Mouse (Mus musculus) lung, postnatal 14 days (tissue): Measurements from ENCODE around the gene Il10rb.

Experiments
- DNase-seq: peaks from one replicate; pipeline ENCODE4 v3.0.0; 2021

Gene Il10rb

GRCm38 (mm10) chr16:91384221-91384620 lies 21.7 kb upstream of the Il10rb start:
- DNase-seq: no peak

- DNase-seq: peak; percentile 63
Measured at GRCm38 (mm10) chr16:91385621-91386020, 20.3 kb upstream of the Il10rb start.

DNA sequence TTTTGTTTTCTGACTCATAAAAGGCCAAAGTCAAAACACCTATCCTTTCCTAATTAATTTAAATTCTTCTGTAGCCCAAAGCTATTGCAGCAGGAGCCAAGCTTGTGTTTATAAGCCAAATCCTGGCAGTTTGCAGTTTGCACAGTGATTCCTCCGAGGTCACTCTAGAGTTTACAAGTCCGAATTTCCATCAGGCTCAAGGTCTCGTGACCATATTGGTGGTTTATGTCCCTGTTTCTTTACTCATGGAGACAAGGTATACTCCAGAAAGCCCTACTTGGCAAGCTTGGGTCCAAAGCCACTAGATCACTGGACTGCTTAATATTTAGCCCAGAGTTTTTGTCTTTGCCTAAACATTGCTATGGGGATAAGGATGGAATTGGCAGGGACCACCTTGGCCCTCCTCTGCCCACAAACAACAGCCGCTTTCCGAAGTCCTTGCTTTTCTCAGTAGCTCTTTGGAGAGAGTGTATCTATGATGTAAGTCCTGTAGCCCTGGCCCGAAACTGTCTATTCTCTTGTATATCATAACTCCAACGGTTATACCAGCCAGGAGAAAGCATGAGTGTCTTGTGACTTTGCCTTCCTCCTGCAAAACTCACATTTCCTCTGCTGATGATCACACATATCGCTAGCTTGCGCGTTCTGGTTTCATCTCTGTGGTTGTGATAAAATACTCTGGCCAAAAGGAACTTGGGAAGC lies 19.4 kb upstream of the Il10rb start:
- DNase-seq: no peak

DNA sequence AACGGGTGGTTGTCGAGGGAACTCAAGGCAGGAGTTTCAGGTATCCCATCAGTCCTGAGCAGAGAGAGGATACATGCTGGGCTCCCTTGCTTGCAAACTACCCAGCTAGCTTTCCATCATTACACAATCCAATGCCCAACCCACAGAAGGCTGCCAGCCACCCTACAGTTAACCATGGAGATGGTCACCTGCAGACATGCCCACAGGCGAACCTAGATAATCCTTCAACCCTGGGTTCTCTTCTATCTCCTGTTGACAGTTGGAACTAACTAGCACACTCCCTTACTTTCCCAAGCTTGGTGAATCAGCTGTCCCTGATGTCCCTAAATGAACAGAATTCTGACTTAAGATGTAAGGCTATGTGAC lies 18.9 kb upstream of the Il10rb start:
- no peak for DNase-seq

DNA sequence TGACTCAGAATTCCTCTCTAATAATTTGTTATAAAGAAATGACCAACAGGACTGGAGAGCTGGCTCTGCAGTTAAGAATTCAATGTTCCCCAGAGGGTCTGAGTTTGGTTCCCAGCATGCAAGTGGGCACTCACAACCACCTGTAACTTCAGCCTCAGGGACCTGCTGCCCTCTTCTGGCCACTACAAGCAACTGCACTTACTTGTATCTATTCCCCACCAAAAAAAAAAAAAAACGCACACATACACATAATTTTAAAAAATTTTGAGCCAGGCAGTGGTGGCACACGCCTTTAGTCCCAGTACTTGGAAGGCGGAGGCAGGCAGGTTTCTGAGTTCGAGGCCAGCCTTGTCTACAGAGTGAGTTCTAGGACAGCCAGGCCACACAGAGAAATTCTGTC lies 15.9 kb upstream of the Il10rb start:
- DNase-seq: no peak

- no peak for DNase-seq
Measured at GRCm38 (mm10) chr16:91391421-91391820, 14.5 kb upstream of the Il10rb start, which contains the start of gene Gm21970. Gene Gm21970, plus strand, starts transcription at chr16:91391721.

GRCm38 (mm10) chr16:91394826-91395410 lies 11.0 kb upstream of the Il10rb start:
- DNase-seq: no peak

- no peak for DNase-seq
Measured at GRCm38 (mm10) chr16:91395633-91396392, 10.2 kb upstream of the Il10rb start.

GRCm38 (mm10) chr16:91396844-91397537 lies 9.0 kb upstream of the Il10rb start:
- DNase-seq: no peak

DNA sequence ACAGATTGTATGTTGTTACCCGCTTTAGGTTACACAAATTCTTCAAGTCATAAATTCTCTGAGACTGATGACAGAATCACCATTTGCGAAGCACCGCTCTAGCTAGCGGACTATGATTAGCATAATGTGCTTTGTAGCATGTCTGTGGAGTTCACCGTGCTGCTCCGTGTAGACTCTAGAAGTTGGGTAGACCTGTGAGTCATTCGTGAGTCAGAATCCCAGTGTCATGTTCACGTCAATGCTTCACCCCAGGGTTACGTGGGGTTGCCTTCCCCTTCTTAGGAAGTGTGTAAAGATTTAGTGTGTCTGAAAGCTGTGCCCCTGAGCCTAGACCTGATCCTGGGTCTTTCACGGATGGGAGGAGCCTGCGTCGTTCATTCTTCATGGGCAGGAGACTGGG lies 7.9 kb upstream of the Il10rb start:
- DNase-seq: no peak

- DNase-seq: no peak
Measured at GRCm38 (mm10) chr16:91398944-91399343, 7.0 kb upstream of the Il10rb start.

DNA sequence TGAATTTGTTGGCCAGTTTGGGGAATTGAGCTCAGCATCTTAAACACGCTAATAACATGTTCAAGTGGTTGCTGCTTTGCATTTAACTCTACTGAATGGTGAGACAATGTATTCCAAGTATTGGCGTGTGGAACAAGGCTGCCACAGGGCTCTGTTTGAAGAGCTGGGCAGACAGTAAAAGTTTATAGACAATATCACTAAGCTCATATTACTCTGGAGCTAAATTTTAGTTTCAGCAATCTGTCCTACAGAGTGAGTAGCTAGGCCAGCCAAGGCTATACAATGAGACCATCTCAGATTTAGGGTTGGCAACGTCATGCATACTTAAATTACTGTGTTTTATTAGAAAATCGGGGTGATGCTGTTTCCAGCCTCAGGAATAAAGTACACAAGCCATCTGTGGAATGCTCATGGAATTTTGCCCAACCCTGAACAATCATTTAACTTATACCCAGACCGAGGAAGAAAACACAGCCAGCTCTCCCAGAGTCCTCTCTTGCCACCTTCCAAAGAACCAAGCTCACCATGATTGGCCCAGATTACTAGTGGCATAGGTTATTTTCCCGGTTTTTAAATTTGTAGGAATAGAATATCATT lies 4.3 kb upstream of the Il10rb start:
- DNase-seq: no peak

- DNase-seq: no peak
Measured at GRCm38 (mm10) chr16:91403784-91404183, 2.2 kb upstream of the Il10rb start.

DNA sequence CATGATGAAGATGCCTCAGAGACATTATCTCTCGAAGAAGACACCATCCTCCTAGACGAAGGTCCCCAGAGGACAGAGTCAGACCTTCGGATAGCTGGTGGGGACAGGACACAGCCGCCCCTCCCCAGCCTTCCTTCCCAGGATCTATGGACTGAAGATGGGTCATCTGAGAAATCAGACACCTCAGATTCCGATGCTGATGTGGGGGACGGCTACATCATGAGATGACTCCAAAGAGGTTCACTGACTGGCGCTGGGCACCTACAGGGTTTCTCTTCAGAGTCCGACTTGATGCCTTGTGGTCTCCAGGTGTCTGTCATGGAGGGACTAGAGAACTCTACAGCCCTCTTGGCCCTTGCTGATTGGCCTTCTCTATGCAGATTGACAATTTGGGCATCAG lies 1.8 kb upstream of the Il10rb start:
- DNase-seq: no peak

DNA sequence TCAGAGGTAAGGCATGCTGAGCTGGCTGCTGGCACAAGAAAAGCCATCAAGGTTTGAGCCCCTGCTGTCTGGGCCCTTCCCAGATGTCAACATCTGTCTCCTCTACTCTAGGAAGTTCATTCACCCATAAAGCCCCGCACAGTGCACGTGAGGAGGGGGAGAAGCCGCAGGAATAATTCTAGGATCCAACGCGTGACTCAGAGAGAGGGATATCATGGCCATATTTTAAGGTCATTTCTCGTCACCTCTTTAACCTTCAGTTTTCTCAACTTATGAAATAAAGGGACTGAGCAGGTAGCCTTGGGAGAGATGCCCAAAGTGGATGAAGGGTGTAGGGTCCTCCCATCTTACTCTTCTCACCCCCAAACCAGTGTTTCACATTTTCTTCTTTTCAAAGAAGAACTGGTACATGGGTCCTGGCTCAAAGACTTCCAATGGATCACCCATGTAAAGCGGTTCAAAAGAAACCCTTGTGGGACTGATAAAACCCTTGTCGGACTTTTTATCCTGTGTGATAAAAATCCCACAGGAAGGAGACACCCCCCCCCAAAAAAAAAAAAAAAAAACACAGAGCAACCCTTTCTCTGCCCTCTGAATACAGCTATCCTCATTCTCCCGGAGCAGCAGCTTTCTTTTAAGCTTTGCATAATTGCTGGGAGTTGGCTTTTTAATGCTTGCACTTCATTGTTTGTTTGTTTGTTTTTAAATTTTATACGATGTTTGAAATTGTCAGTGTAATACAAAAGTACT lies 961 bp upstream of the Il10rb start:
- no peak for DNase-seq

- peak; percentile 49 for DNase-seq
Measured at GRCm38 (mm10) chr16:91406585-91407220, 739 bp downstream of the Il10rb start.

DNA sequence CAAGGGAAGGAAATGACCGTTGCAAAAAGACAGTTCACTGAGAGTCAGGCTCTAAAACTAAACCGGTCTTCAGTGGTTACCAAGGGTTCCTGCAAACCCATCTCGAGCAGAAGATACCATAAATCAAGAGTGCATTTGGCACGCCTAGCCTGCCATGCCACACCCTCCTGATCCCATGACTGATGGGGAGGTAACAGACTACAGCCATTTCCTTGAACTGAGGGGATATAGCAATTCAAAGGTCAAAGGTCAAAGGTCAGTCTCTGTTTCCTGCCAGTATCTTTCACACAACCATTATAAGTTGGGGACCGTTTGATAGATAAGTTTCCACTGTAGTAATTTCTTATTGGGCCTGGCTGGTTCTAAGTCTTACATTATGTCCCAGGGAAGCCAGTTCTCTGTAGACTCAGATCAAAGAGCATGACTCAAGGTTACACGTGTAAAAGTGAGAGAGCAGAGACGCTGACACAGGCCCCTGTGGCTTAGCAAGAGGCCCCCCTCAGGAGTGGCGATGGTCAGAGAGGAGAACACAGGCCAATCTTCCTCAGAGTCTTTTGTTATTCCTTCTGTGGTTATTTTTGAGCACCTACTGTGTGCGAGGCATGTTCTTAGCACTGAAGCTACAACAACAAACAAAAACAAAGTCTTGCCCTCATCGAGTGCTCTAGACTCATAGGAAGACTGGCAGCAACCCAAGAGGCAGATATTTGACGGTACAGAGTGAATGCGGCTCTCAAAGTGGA lies 7.3 kb downstream of the Il10rb start:
- no peak for DNase-seq

- DNase-seq: no peak
Measured at GRCm38 (mm10) chr16:91415391-91416189, 9.6 kb downstream of the Il10rb start.

GRCm38 (mm10) chr16:91416357-91416756 lies 10.4 kb downstream of the Il10rb start:
- DNase-seq: no peak

GRCm38 (mm10) chr16:91416938-91417337 lies 11.0 kb downstream of the Il10rb start:
- DNase-seq: no peak
